Mouse (Mus musculus) neutrophil, adult 5-6 weeks (primary cell): ENCODE results near the gene Galr2. TPM values are rescaled to one million over a fixed set of nuclear protein-coding genes. Genes with fewer than 3 reads are reported as not detected.

Experiments
- total RNA-seq: library from RNA; stranded (forward); fragments of 200-1000 nt; gene quantifications from 2 replicates; pipeline ENCODE4 v1.2.3, GENCODE M21; 2017

Galr2 gene
- total RNA-seq, 1 experiment from 2014 or later = not detected

Other genes with a start within 250 kb of the Galr2 start
- gene Unc13d, start 203.0 kb upstream of the Galr2 start, total RNA-seq = 47.0 and 49.2 TPM in 2 replicates
- gene Wbp2, start 193.9 kb upstream of the Galr2 start, total RNA-seq = 93.6 and 100 TPM in 2 replicates
- 0.23 and 1.5 TPM in 2 replicates for gene Trim47, start 153.7 kb upstream of the Galr2 start, total RNA-seq
- gene Trim65, start 149.8 kb upstream of the Galr2 start, total RNA-seq = 19.0 and 21.2 TPM in 2 replicates
- gene Mrpl38, start 142.1 kb upstream of the Galr2 start, total RNA-seq = 17.7 and 17.8 TPM in 2 replicates
- 16.9 and 31.4 TPM in 2 replicates for gene Fbf1, start 112.8 kb upstream of the Galr2 start, total RNA-seq
- gene Ten1, start 82.1 kb upstream of the Galr2 start, total RNA-seq = 14.2 and 21.4 TPM in 2 replicates
- gene Acox1, start 81.9 kb upstream of the Galr2 start, total RNA-seq = 27.4 and 31.7 TPM in 2 replicates
- 0.12 TPM in 2 replicates for gene Evpl, start 42.9 kb upstream of the Galr2 start, total RNA-seq
- gene Srp68, start 6.7 kb upstream of the Galr2 start, total RNA-seq = 18.4 and 21.6 TPM in 2 replicates
- gene Exoc7, start 26.3 kb downstream of the Galr2 start, total RNA-seq = 30.4 and 46.9 TPM in 2 replicates
- 0.25 TPM in 1 of 2 replicates, not detected in the other for gene Foxj1, start 54.5 kb downstream of the Galr2 start, total RNA-seq
- gene Rnf157, start 132.1 kb downstream of the Galr2 start, total RNA-seq = 16.0 and 17.0 TPM in 2 replicates
- gene Ubald2, start 153.2 kb downstream of the Galr2 start, total RNA-seq = 82.2 and 89.0 TPM in 2 replicates
- gene Qrich2, start 185.3 kb downstream of the Galr2 start, total RNA-seq = 0.25 TPM in 1 of 2 replicates, not detected in the other
- gene Prpsap1, start 213.3 kb downstream of the Galr2 start, total RNA-seq = 38.2 and 47.6 TPM in 2 replicates
- gene Sphk1, start 250.0 kb downstream of the Galr2 start, total RNA-seq = not detected in 2 replicates